Mouse (Mus musculus): Measurements from ENCODE around the gene Pqlc3. TPM values are rescaled to one million over a fixed set of nuclear protein-coding genes. Genes with fewer than 3 reads are reported as not detected.
A peak's percentile ranks its signal among the peaks of the same experiment; 100 is the strongest.
"Not testable (repeated sequence)": the region's sequence is repeated elsewhere in the genome, so short reads cannot be mapped to it uniquely, and the experiment has no call there.

The Pqlc3 gene
- polyA plus RNA-seq, 1 experiment from 2014 or later: 4.3 TPM

- H3K27ac ChIP-seq: no peak overlapping the region
- DNase-seq (ENCODE audit: low spot score): peak; percentile 90
- H3K36me3 ChIP-seq: no peaks in the 10 kb centered on the region
- no peak overlapping the region for H3K4me3 ChIP-seq
- 41% methylated on average over 13 of the region's 13 CpGs for WGBS
- H3K4me1 ChIP-seq: peaks cover 8% of the 10 kb centered on the region
- H3K9me3 ChIP-seq (replicated peaks): no peaks in the 10 kb centered on the region
- H3K27me3 ChIP-seq (ENCODE audit: low read depth, poor library complexity, severe bottlenecking): peaks cover 20% of the 10 kb centered on the region; the same call in 1 of the 2 replicates
Measured at GRCm38 (mm10) chr12:17032694-17033463, 32.7 kb upstream of the Pqlc3 start.

GRCm38 (mm10) chr12:17024554-17025110, 24.4 kb upstream of the Pqlc3 start:
- DNase-seq (ENCODE audit: low spot score): no peak
- H3K36me3 ChIP-seq: no peaks in the 10 kb centered on the region
- 95% methylated on average over 6 of the region's 6 CpGs for WGBS

GRCm38 (mm10) chr12:17022145-17022544, 21.9 kb upstream of the Pqlc3 start:
- H3K27ac ChIP-seq: no peak overlapping the region
- 0 out of 2 replicates have a peak, but pooled peaks cover 1% of the 10 kb centered on the region for H3K9me3 ChIP-seq (replicated peaks)
- WGBS: 86% methylated on average over 4 of the region's 4 CpGs
- no peak for DNase-seq (ENCODE audit: low spot score)
- H3K4me1 ChIP-seq: peaks cover 5% of the 10 kb centered on the region; the same call in 1 of the 2 replicates
- no peak overlapping the region for H3K4me3 ChIP-seq
- H3K36me3 ChIP-seq: no peaks in the 10 kb centered on the region
- H3K27me3 ChIP-seq (ENCODE audit: low read depth, poor library complexity, severe bottlenecking): no peaks in the 10 kb centered on the region

More at GRCm38 (mm10) chr12:17024554-17025110, 24.4 kb upstream of the Pqlc3 start:
- Histone ChIP-seq H3K27me3 (ENCODE audit: low read depth, poor library complexity, severe bottlenecking) (no peaks in the 10 kb centered on the region), H3K9me3 (replicated peaks) (0 out of 2 replicates have a peak, but pooled peaks cover 1% of the 10 kb centered on the region), H3K4me1 (peaks cover 5% of the 10 kb centered on the region; the same call in 1 of the 2 replicates), H3K4me3 (no peak overlapping the region), H3K27ac (no peak overlapping the region)

- not testable (repeated sequence) for H3K36me3 ChIP-seq, H3K4me1 ChIP-seq
- WGBS: 89% methylated on average over 4 of the region's 4 CpGs
Measured at GRCm38 (mm10) chr12:17021125-17021524, 20.9 kb upstream of the Pqlc3 start.

GRCm38 (mm10) chr12:17018468-17018867, 18.3 kb upstream of the Pqlc3 start:
- DNase-seq (ENCODE audit: low spot score): peak; percentile 74
- Histone ChIP-seq H3K4me3 (no peak overlapping the region), H3K9me3 (replicated peaks) (0 out of 2 replicates have a peak, but pooled peaks cover under 1% of the 10 kb centered on the region), H3K4me1 (no peaks in the 10 kb centered on the region), H3K36me3 (no peaks in the 10 kb centered on the region), H3K27ac (no peak overlapping the region), H3K27me3 (ENCODE audit: low read depth, poor library complexity, severe bottlenecking) (no peaks in the 10 kb centered on the region)
- 31% methylated on average over 4 of the region's 4 CpGs for WGBS

More at GRCm38 (mm10) chr12:17021125-17021524, 20.9 kb upstream of the Pqlc3 start:
- not testable (repeated sequence) for H3K27me3 ChIP-seq (ENCODE audit: low read depth, poor library complexity, severe bottlenecking); DNase-seq (ENCODE audit: low spot score); H3K27ac ChIP-seq; H3K9me3 ChIP-seq (replicated peaks); H3K4me3 ChIP-seq

GRCm38 (mm10) chr12:17015711-17016110, 15.5 kb upstream of the Pqlc3 start:
- Histone ChIP-seq H3K36me3 (no peaks in the 10 kb centered on the region), H3K9me3 (replicated peaks) (no peaks in the 10 kb centered on the region), H3K27ac (no peak overlapping the region), H3K4me1 (peaks cover 10% of the 10 kb centered on the region), H3K4me3 (no peak overlapping the region), H3K27me3 (ENCODE audit: low read depth, poor library complexity, severe bottlenecking) (peaks cover 2% of the 10 kb centered on the region; the same call in 1 of the 2 replicates)
- DNase-seq (ENCODE audit: low spot score): no peak
- WGBS: 89% methylated on average over 2 of the region's 2 CpGs

GRCm38 (mm10) chr12:17012067-17012899, 12.1 kb upstream of the Pqlc3 start:
- no peak overlapping the region for H3K4me3 ChIP-seq
- peaks cover 7% of the 10 kb centered on the region; the same call in 1 of the 2 replicates for H3K27me3 ChIP-seq (ENCODE audit: low read depth, poor library complexity, severe bottlenecking)
- DNase-seq (ENCODE audit: low spot score): no peak
- H3K9me3 ChIP-seq (replicated peaks): no peaks in the 10 kb centered on the region
- peaks cover 10% of the 10 kb centered on the region for H3K4me1 ChIP-seq
- H3K27ac ChIP-seq: no peak overlapping the region
- WGBS: 79% methylated on average over 2 of the region's 2 CpGs
- no peaks in the 10 kb centered on the region for H3K36me3 ChIP-seq

GRCm38 (mm10) chr12:17011100-17011870, 11.1 kb upstream of the Pqlc3 start, which contains the start of gene 2410004P03Rik:
Gene 2410004P03Rik (minus strand): TSS chr12:17011727.
- Histone ChIP-seq H3K27ac (peak within 1 kb of the TSS; percentile 61), H3K4me1 (peaks cover 10% of the 10 kb centered on the region), H3K9me3 (replicated peaks) (no peaks in the 10 kb centered on the region), H3K27me3 (ENCODE audit: low read depth, poor library complexity, severe bottlenecking) (peaks cover 7% of the 10 kb centered on the region; the same call in 1 of the 2 replicates), H3K4me3 (peak within 1 kb of the TSS; percentile 54), H3K36me3 (no peaks in the 10 kb centered on the region)
- WGBS: 7% methylated on average over 29 of the region's 29 CpGs
- DNase-seq (ENCODE audit: low spot score): peak; percentile 89

- no peaks in the 10 kb centered on the region for H3K36me3 ChIP-seq
- no peak overlapping the region for H3K4me3 ChIP-seq
- H3K4me1 ChIP-seq: peaks cover 10% of the 10 kb centered on the region
- H3K27ac ChIP-seq: no peak overlapping the region
- no peak for DNase-seq (ENCODE audit: low spot score)
- 95% methylated on average over 6 of the region's 6 CpGs for WGBS
- peaks cover 7% of the 10 kb centered on the region; the same call in 1 of the 2 replicates for H3K27me3 ChIP-seq (ENCODE audit: low read depth, poor library complexity, severe bottlenecking)
- no peaks in the 10 kb centered on the region for H3K9me3 ChIP-seq (replicated peaks)
Measured at GRCm38 (mm10) chr12:17009466-17009865, 9.3 kb upstream of the Pqlc3 start.

- Histone ChIP-seq H3K27me3 (ENCODE audit: low read depth, poor library complexity, severe bottlenecking) (peaks cover 55% of the 10 kb centered on the region), H3K27ac (no peak overlapping the region), H3K4me3 (no peak overlapping the region), H3K4me1 (peaks cover 14% of the 10 kb centered on the region), H3K9me3 (replicated peaks) (no peaks in the 10 kb centered on the region), H3K36me3 (no peaks in the 10 kb centered on the region)
- no peak for DNase-seq (ENCODE audit: low spot score)
- WGBS: 45% methylated on average over 4 of the region's 4 CpGs
Measured at GRCm38 (mm10) chr12:17001211-17001610, 1.0 kb upstream of the Pqlc3 start.

- H3K27ac ChIP-seq: no peak overlapping the region
- WGBS: 51% methylated on average over 6 of the region's 6 CpGs
- peaks cover under 1% of the 10 kb centered on the region; the same call in 1 of the 2 replicates for H3K36me3 ChIP-seq
- DNase-seq (ENCODE audit: low spot score): no peak
- peak overlapping the region; percentile 63 for H3K4me3 ChIP-seq
- peaks cover 55% of the 10 kb centered on the region for H3K27me3 ChIP-seq (ENCODE audit: low read depth, poor library complexity, severe bottlenecking)
- H3K4me1 ChIP-seq: peaks cover 14% of the 10 kb centered on the region
- no peaks in the 10 kb centered on the region for H3K9me3 ChIP-seq (replicated peaks)
Measured at GRCm38 (mm10) chr12:17000628-17001027, 420 bp upstream of the Pqlc3 start.

- no peaks in the 10 kb centered on the region for H3K9me3 ChIP-seq (replicated peaks)
- H3K36me3 ChIP-seq: peaks cover 5% of the 10 kb centered on the region; the same call in 1 of the 2 replicates
- H3K27ac ChIP-seq: no peak overlapping the region
- 8% methylated on average over 10 of the region's 10 CpGs for WGBS
- H3K27me3 ChIP-seq (ENCODE audit: low read depth, poor library complexity, severe bottlenecking): peaks cover 55% of the 10 kb centered on the region
- DNase-seq (ENCODE audit: low spot score): no peak
- peak overlapping the region; percentile 63 for H3K4me3 ChIP-seq
- peaks cover 14% of the 10 kb centered on the region for H3K4me1 ChIP-seq
Measured at GRCm38 (mm10) chr12:16999146-16999545, 1.1 kb downstream of the Pqlc3 start.

All from limb, embryonic 10.5 days (tissue).